Mouse (Mus musculus) myocyte (in vitro differentiated cells): ENCODE measurements around the gene Ago1. TPM values are rescaled to one million over a fixed set of nuclear protein-coding genes. Genes with fewer than 3 reads are reported as not detected.

ENCODE experiments used
- H3K27me3 ChIP-seq: one replicate; pipeline ENCODE4 v1.6.1; 2011; ENCODE audit not compliant: control insufficient read depth, insufficient read depth, insufficient read length
- H3K36me3 ChIP-seq: one replicate; pipeline ENCODE4 v1.6.1; 2011; ENCODE audit not compliant: control insufficient read depth, insufficient read depth
- H3K4me2 ChIP-seq: one replicate; pipeline ENCODE4 v1.6.1; 2011; ENCODE audit warnings: low read depth, control low read depth
- H3K4me3 ChIP-seq: one replicate; pipeline ENCODE4 v1.5.1; 2011; ENCODE audit warnings: mild to moderate bottlenecking, control low read depth, moderate library complexity
- H3K79me2 ChIP-seq: one replicate; pipeline ENCODE4 v1.6.1; 2011; ENCODE audit not compliant: control insufficient read depth, insufficient read depth
- H3ac ChIP-seq: one replicate; pipeline ENCODE4 v1.6.1; 2011; ENCODE audit not compliant: control insufficient read depth, insufficient read length
- CEBPB ChIP-seq: IDR thresholded peaks from 2 replicates; pipeline ENCODE4 v1.6.1; 2011; ENCODE audit warnings: mild to moderate bottlenecking, moderate library complexity; ENCODE audit not compliant: poor library complexity, insufficient read depth, severe bottlenecking
- E2F4 ChIP-seq: IDR thresholded peaks from one replicate; pipeline ENCODE4 v1.6.1; 2011; ENCODE audit warnings: mild to moderate bottlenecking, control low read depth, moderate library complexity; ENCODE audit not compliant: insufficient read depth
- MAX ChIP-seq: IDR thresholded peaks from one replicate; pipeline ENCODE4 v1.6.1; 2011; ENCODE audit warnings: low read depth, mild to moderate bottlenecking, control low read depth
- MYOD1 ChIP-seq, 3 experiments: IDR thresholded peaks; one replicate each; pipeline ENCODE4 v1.6.1; 2011; ENCODE audit warnings: control low read depth in 2 of 3, low read depth in 2 of 3, mild to moderate bottlenecking in 2 of 3, moderate library complexity in 1 of 3; ENCODE audit not compliant: insufficient read length in 2 of 3, control insufficient read depth in 1 of 3
- MYOG ChIP-seq, 3 experiments: IDR thresholded peaks; one replicate each; pipeline ENCODE4 v1.6.1; 2011; ENCODE audit warnings: control low read depth in 2 of 3, low read depth in 2 of 3, mild to moderate bottlenecking in 2 of 3; ENCODE audit not compliant: insufficient read length in 2 of 3, control insufficient read depth in 1 of 3, insufficient read depth in 1 of 3
- POLR2A ChIP-seq: IDR thresholded peaks from one replicate; pipeline ENCODE4 v1.6.1; 2011; ENCODE audit warnings: low read depth, mild to moderate bottlenecking, control low read depth, moderate library complexity; ENCODE audit not compliant: insufficient read length
- POLR2AphosphoS2 ChIP-seq: IDR thresholded peaks from one replicate; pipeline ENCODE4 v1.6.1; 2011; ENCODE audit warnings: low read depth, control low read depth; ENCODE audit not compliant: insufficient read length
- REST ChIP-seq: IDR thresholded peaks from one replicate; pipeline ENCODE4 v1.6.1; 2011; ENCODE audit warnings: mild to moderate bottlenecking, control low read depth, moderate library complexity; ENCODE audit not compliant: insufficient read depth, insufficient read length
- SRF ChIP-seq: IDR thresholded peaks from one replicate; pipeline ENCODE4 v1.6.1; 2011; ENCODE audit warnings: low read depth; ENCODE audit not compliant: control insufficient read depth, insufficient read length
- TCF12 ChIP-seq: IDR thresholded peaks from one replicate; pipeline ENCODE4 v1.6.1; 2011; ENCODE audit warnings: mild to moderate bottlenecking, control low read depth; ENCODE audit not compliant: poor library complexity, insufficient read depth, severe bottlenecking
- TCF3 ChIP-seq: IDR thresholded peaks from one replicate; pipeline ENCODE4 v1.6.1; 2011; ENCODE audit warnings: low read depth, control low read depth; ENCODE audit not compliant: insufficient read length
- USF1 ChIP-seq: IDR thresholded peaks from one replicate; pipeline ENCODE4 v1.6.1; 2011; ENCODE audit warnings: low read depth, mild to moderate bottlenecking, control low read depth, moderate library complexity
- polyA plus RNA-seq: library from polyadenylated mRNA; unstranded; fragments of >200 nt; fragmentation: generic; extraction: Trizol; gene quantifications from one replicate; pipeline ENCODE4 v1.2.1, GENCODE M21; 2012; ENCODE audit warnings: missing spikeins

Gene Ago1
- polyA plus RNA-seq, 1 experiment = 8.4 TPM

DNA sequence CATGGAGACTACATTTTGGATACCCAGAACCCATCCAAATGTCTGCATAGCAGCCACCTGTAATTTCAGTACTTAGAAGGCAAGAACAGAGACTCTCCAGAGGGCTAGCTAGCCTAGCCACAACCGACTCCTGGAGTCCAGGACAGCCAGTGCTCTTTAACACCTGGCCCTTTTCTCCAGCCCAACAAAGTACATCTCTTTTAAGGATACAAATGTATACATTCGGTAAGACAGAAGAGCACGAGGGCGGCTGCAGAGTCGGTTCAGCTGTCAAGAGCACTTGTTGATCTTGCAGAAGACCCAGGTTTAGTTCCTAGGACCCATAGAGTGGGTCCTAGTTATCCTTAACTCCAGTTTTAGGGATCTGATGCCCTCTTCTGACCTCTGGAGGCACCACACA, 13.1 kb upstream of the Ago1 start:
- H3K4me3 ChIP-seq = no peak overlapping the region
- no peak for TF ChIP-seq E2F4
- no peak for TF ChIP-seq CEBPB
- TF ChIP-seq TCF3 = no peak
- TF ChIP-seq REST = no peak
- TF ChIP-seq POLR2A = no peak
- no peak for TF ChIP-seq USF1
- TF ChIP-seq TCF12 = no peak
- TF ChIP-seq MYOG (IDR thresholded peaks at IDR 0.05; ENCODE audit: control insufficient read depth in 1 of 3, insufficient read depth in 1 of 3, insufficient read length in 2 of 3, low read depth in 2 of 3) = no peak
- TF ChIP-seq SRF = no peak
- no peak for TF ChIP-seq MAX
- no peak for TF ChIP-seq MYOD1 (IDR thresholded peaks at IDR 0.05; ENCODE audit: control insufficient read depth in 1 of 3, insufficient read length in 2 of 3, low read depth in 2 of 3)
- no peaks in the 10 kb centered on the region for H3K36me3 ChIP-seq
- no peak overlapping the region for H3K4me2 ChIP-seq
- no peaks in the 10 kb centered on the region for H3K79me2 ChIP-seq
- H3ac ChIP-seq = no peak overlapping the region
- H3K27me3 ChIP-seq = peaks cover 43% of the 10 kb centered on the region

DNA sequence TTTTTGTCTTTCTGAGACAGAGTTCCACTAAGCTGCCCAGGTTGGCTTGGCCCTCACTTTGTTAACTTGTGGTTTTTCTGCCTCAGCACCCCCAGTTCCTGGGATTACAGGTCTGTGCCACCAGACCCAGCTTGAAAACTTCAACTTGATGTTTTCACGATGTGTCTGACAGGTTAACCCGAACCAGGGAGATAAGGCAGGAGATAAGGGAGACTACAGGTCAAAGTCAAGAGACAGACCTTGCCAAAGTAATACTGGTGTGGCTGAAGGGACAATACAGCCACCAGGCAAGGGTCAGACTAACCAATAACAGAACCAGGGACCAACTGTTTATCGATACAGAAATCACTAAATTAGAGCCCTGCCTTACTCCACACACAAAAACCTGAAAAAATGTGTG, 11.9 kb upstream of the Ago1 start:
- Histone ChIP-seq H3K79me2 (no peaks in the 10 kb centered on the region), H3ac (no peak overlapping the region)

DNA sequence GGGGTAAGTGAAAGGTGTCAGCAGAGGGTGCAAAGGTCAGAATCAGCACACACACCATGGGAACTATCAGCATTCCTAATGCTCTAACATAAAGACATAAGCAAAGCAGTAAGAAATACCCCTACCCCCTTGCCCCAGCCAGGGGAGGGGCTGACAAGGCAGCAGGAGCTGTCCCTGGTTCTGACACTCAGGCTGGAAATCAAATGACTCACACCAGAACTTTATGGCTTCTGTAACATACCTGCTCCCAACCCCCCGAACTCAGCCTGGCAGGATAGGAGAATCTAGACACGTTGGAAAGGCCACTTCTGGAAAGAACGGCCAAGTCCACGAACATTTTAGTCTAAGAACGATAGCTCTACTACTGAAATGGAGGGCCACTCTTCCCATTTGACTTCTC, 4.6 kb upstream of the Ago1 start:
- Histone ChIP-seq H3K36me3 (no peaks in the 10 kb centered on the region), H3K79me2 (no peaks in the 10 kb centered on the region), H3K4me3 (no peak overlapping the region), H3K4me2 (no peak overlapping the region), H3ac (no peak overlapping the region), H3K27me3 (no peaks in the 10 kb centered on the region)
- TF ChIP-seq REST (peak; percentile 75), TCF3 (no peak)

More for the DNA sequence above, 11.9 kb upstream of the Ago1 start:
- Histone ChIP-seq H3K27me3 (peaks cover 33% of the 10 kb centered on the region), H3K4me3 (no peak overlapping the region), H3K36me3 (no peaks in the 10 kb centered on the region), H3K4me2 (no peak overlapping the region)
- no peak for TF ChIP-seq TCF12
- TF ChIP-seq TCF3 = no peak
- TF ChIP-seq CEBPB = no peak
- TF ChIP-seq MYOG (IDR thresholded peaks at IDR 0.05; ENCODE audit: control insufficient read depth in 1 of 3, insufficient read depth in 1 of 3, insufficient read length in 2 of 3, low read depth in 2 of 3) = no peak
- no peak for TF ChIP-seq USF1
- no peak for TF ChIP-seq MYOD1 (IDR thresholded peaks at IDR 0.05; ENCODE audit: control insufficient read depth in 1 of 3, insufficient read length in 2 of 3, low read depth in 2 of 3)
- no peak for TF ChIP-seq POLR2AphosphoS2
- TF ChIP-seq REST = no peak
- TF ChIP-seq POLR2A = no peak
- no peak for TF ChIP-seq MAX
- no peak for TF ChIP-seq E2F4
- no peak for TF ChIP-seq SRF

DNA sequence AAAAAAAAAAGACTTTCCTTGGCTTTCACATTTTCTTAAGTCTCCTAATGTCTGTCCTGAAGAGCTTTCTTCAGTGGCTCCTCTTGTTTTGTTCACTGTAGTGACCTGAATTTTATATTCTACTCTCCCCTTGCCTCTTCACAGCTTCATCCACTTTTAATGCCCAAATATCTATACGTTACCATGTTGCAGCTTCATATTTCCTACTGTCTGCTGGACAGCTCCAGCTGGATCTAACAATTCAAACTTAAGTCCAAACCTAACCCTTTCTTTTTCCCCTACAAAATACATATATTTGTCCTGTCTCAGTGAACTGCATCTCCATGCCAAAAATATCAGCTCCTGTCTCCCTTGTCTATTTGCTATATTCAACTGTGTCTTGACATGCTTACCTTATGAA, 951 bp upstream of the Ago1 start:
- no peak for TF ChIP-seq E2F4
- no peak for TF ChIP-seq MYOD1 (IDR thresholded peaks at IDR 0.05; ENCODE audit: control insufficient read depth in 1 of 3, insufficient read length in 2 of 3, low read depth in 2 of 3)
- no peak for TF ChIP-seq TCF12
- no peak for TF ChIP-seq MYOG (IDR thresholded peaks at IDR 0.05; ENCODE audit: control insufficient read depth in 1 of 3, insufficient read depth in 1 of 3, insufficient read length in 2 of 3, low read depth in 2 of 3)
- no peak for TF ChIP-seq POLR2AphosphoS2
- TF ChIP-seq MAX = no peak
- no peak for TF ChIP-seq USF1
- no peak for TF ChIP-seq TCF3
- TF ChIP-seq REST = no peak
- TF ChIP-seq POLR2A = no peak
- no peak for TF ChIP-seq CEBPB
- no peak for TF ChIP-seq SRF
- Histone ChIP-seq H3K4me3 (no peak overlapping the region), H3K79me2 (no peaks in the 10 kb centered on the region), H3K36me3 (no peaks in the 10 kb centered on the region), H3K4me2 (no peak overlapping the region), H3K27me3 (no peaks in the 10 kb centered on the region), H3ac (no peak overlapping the region)

DNA sequence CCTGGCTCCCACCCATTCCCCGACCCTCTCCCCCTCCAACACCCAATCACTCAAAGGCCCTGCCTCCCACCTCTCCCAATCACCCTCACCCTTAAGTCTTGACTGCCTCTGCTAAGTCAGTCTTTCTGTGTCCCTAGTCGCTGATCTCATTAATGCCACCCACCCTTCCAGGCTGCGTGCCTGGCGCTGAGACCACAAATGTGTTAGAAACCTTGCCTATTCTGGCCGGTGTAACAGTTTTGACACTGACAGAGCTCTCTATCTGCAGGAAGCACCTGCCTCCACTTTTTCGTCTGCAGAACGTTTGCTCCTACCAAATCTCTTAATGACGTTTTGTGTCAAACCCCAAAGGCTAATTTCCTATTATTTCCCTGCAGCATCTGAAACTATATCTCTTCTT, 542 bp upstream of the Ago1 start:
- H3K27me3 ChIP-seq = no peaks in the 10 kb centered on the region
- H3ac ChIP-seq = peak overlapping the region; percentile 45
- peak overlapping the region; percentile 64 for H3K4me3 ChIP-seq
- H3K79me2 ChIP-seq = no peaks in the 10 kb centered on the region
- TF ChIP-seq POLR2A (no peak), USF1 (no peak), TCF12 (no peak), CEBPB (no peak), SRF (no peak), MAX (no peak), MYOD1 (IDR thresholded peaks at IDR 0.05; ENCODE audit: control insufficient read depth in 1 of 3, insufficient read length in 2 of 3, low read depth in 2 of 3) (no peak), REST (no peak), TCF3 (no peak), POLR2AphosphoS2 (no peak)
- H3K4me2 ChIP-seq = peak overlapping the region; percentile 62
- H3K36me3 ChIP-seq = no peaks in the 10 kb centered on the region
